In the genomic region with DNA sequence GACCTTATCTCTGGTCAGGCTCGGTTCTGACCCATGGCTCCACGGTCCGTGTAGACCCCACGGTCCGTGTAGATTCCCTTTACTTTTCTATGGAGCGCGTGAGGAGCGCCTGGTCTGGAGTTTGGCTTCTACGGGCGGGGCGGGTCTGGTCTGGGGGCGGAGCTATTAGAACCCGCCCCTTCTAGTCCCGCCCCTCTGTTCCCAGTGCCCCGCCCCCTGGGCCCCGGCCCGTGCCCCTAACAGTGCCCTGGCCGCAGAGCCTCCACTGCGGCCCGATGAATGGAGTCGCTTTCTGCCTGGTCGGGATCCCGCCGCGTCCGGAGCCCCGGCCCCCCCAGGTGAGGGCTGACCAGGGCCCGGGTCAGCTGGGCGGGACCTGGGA, we compare ENCODE assay signal across 7 mouse cellular contexts. TPM values are rescaled to one million over a fixed set of nuclear protein-coding genes. Genes with fewer than 3 reads are reported as not detected.
DNase-seq lines count a peak whose midpoint lies in the region; ATAC-seq and TF ChIP-seq lines count a peak whose summit lies in the region.

TSS of gene Arhgap23 (plus strand) at position 204 of the 382 bp plus-strand sequence.

- intact Hi-C loops in heart, postnatal 25 days (cut with DNase I) = no loop called here

- no peaks in the 10 kb centered on the region for H3K27me3 ChIP-seq in ES-Bruce4 (ENCODE audit: control insufficient read depth, insufficient read depth, low read length, poor library complexity, severe bottlenecking)
- peaks cover 30% of the 10 kb centered on the region for H3K27me3 ChIP-seq in forebrain, embryonic 10.5 days (ENCODE audit: poor library complexity, severe bottlenecking)
- H3K27me3 ChIP-seq in stomach, embryonic 14.5 days (ENCODE audit: control insufficient read depth, insufficient read depth, low read length) = no peaks in the 10 kb centered on the region

- H3K4me2 ChIP-seq in stomach, embryonic 14.5 days (replicated peaks; ENCODE audit: low read depth, low read length) = peak within 1 kb of the TSS; percentile 78

- peaks cover 7% of the 10 kb centered on the region for H3K4me1 ChIP-seq in ES-Bruce4 (ENCODE audit: control insufficient read depth, insufficient read depth, low read length)
- H3K4me1 ChIP-seq in forebrain, embryonic 10.5 days = peaks cover 62% of the 10 kb centered on the region
- peaks cover 19% of the 10 kb centered on the region; the same call in 1 of the 2 replicates for H3K4me1 ChIP-seq in stomach, embryonic 14.5 days (ENCODE audit: control insufficient read depth, insufficient read depth, low read length)

- peak within 1 kb of the TSS; percentile 79 for H3K4me3 ChIP-seq in ES-Bruce4 (ENCODE audit: low read depth, low read length)
- H3K4me3 ChIP-seq in forebrain, embryonic 10.5 days = peak within 1 kb of the TSS; percentile 77
- H3K4me3 ChIP-seq in stomach, embryonic 14.5 days (ENCODE audit: low read depth, low read length) = peak within 1 kb of the TSS; percentile 90

- ATAC-seq in megakaryocyte, adult 5-6 weeks (ENCODE audit: poor library complexity, severe bottlenecking) = peak; percentile 60
- ATAC-seq in stomach, embryonic 14.5 days (ENCODE audit: insufficient number of reproducible peaks, insufficient read depth, low FRiP score, low read depth) = peak; percentile 80

- DNase-seq in adrenal gland, adult 18-20 months (ENCODE audit: low spot score in 2 of 2) = peak; percentile 71 to 78
- DNase-seq in forebrain, embryonic 10.5 days (ENCODE audit: extremely low spot score, low spot score) = peak; percentile 84
- DNase-seq in heart, postnatal 25 days (ENCODE audit: low spot score) = no peak
- DNase-seq in left cerebral cortex, adult 8-10 months (ENCODE audit: low spot score in 2 of 2) = no peak

- H3K9ac ChIP-seq in ES-Bruce4 (ENCODE audit: low read depth, poor library complexity, severe bottlenecking) = peak within 1 kb of the TSS; percentile 87
- H3K9ac ChIP-seq in stomach, embryonic 14.5 days (replicated peaks; ENCODE audit: low read depth, low read length) = peak within 1 kb of the TSS; percentile 82

- H3K9me3 ChIP-seq in ES-Bruce4 (replicated peaks; ENCODE audit: control insufficient read depth, insufficient read depth, low read length, poor library complexity, severe bottlenecking) = no peaks in the 10 kb centered on the region
- no peaks in the 10 kb centered on the region for H3K9me3 ChIP-seq in forebrain, embryonic 10.5 days
- no peaks in the 10 kb centered on the region for H3K9me3 ChIP-seq in stomach, embryonic 14.5 days (ENCODE audit: control insufficient read depth, low read depth, low read length)

- peak; percentile 70 for TF ChIP-seq POLR2A in ES-Bruce4 (IDR thresholded peaks at IDR 0.05; ENCODE audit: insufficient read depth, low read length)

- no peak for TF ChIP-seq CTCF in ES-Bruce4 (IDR thresholded peaks at IDR 0.05; ENCODE audit: low read depth, low read length)

- peak within 1 kb of the TSS; percentile 63 for H3K27ac ChIP-seq in ES-Bruce4 (ENCODE audit: insufficient read depth, low read length)
- peak within 1 kb of the TSS; percentile 87 for H3K27ac ChIP-seq in forebrain, embryonic 10.5 days
- H3K27ac ChIP-seq in stomach, embryonic 14.5 days (ENCODE audit: low read length) = peak within 1 kb of the TSS; percentile 81

- TF ChIP-seq EP300 in ES-Bruce4 (IDR thresholded peaks at IDR 0.05; ENCODE audit: insufficient read depth, low read depth, low read length) = no peak

- WGBS in forebrain, embryonic 10.5 days = under 1% methylated on average over 29 of the region's 29 CpGs
- under 1% methylated on average over 29 of the region's 29 CpGs for WGBS in stomach, embryonic 14.5 days

- no peaks in the 10 kb centered on the region for H3K36me3 ChIP-seq in ES-Bruce4 (ENCODE audit: control insufficient read depth, insufficient read depth, low read length, poor library complexity, severe bottlenecking)
- H3K36me3 ChIP-seq in forebrain, embryonic 10.5 days (replicated peaks) = 0 out of 2 replicates have a peak, but pooled peaks cover 3% of the 10 kb centered on the region
- H3K36me3 ChIP-seq in stomach, embryonic 14.5 days (ENCODE audit: control insufficient read depth, insufficient read depth, low read length) = no peaks in the 10 kb centered on the region

RNA-seq across cellular contexts. Expression of gene Arhgap23, which starts in this region (rescaled TPM):
- 30.3 and 32.5 TPM in 2 replicates for polyA plus RNA-seq in ES-Bruce4 (2011; ENCODE audit: insufficient read depth, insufficient read length, low read depth, missing spikeins)
- 10 to 100 TPM; 22.1 to 25.4 TPM for total RNA-seq in adrenal gland, adult 18-20 months (2021)
- 1.6 and 2.2 TPM in 2 replicates for polyA plus RNA-seq in forebrain, embryonic 10.5 days (2016; fragmentation: Nextera tagmentation; extraction: Ambion mirVana)
- 10 to 100 TPM; 14.8 to 19.4 TPM for total RNA-seq in heart, postnatal 25 days (2021)
- total RNA-seq in left cerebral cortex, adult 8-10 months (2022) = 10 to 100 TPM; 72.5 to 74.5 (median 73.4) TPM
- total RNA-seq in megakaryocyte, adult 5-6 weeks (2015) = 7.7 and 9.8 TPM in 2 replicates
- 5.8 and 9.4 TPM in 2 replicates for total RNA-seq in megakaryocyte, adult 5-6 weeks (2017)
- polyA plus RNA-seq in stomach, embryonic 14.5 days (2014; fragmentation: Nextera tagmentation; extraction: Ambion mirVana) = 6.4 and 6.5 TPM in 2 replicates

Comparison
In these comparisons a context has a peak if more than half of its experiments do, and no peak if none do; other contexts are left out.
1. DNase-seq: peak in adrenal gland, adult 18-20 months (2 of 2) and forebrain, embryonic 10.5 days (single experiment); none in heart, postnatal 25 days (single experiment) and left cerebral cortex, adult 8-10 months (0 of 2).
2. Peak in every context shown above with its lines, with median percentiles within 50 percentile points of each other: H3K27ac ChIP-seq and H3K4me3 ChIP-seq.